Mouse (Mus musculus) liver, embryonic 13.5 days (tissue): ENCODE results near the gene Tnfrsf11a. TPM values are rescaled to one million over a fixed set of nuclear protein-coding genes. Genes with fewer than 3 reads are reported as not detected.
"Not testable (repeated sequence)": the region's sequence is repeated elsewhere in the genome, so short reads cannot be mapped to it uniquely, and the experiment has no call there.

ENCODE experiments used
- ATAC-seq: fragments of 200-750 bp; cut with Nextera tagmentation; 2 replicates; pipeline ENCODE4 v1.8.0; 2017; ENCODE audit warnings: low read depth, mild to moderate bottlenecking, moderate number of reproducible peaks, moderate library complexity
- DNase-seq: peaks from one replicate; pipeline ENCODE4 v3.0.0; 2022
- H3K27ac ChIP-seq: fragments of 300-500 bp; sonication (generic); 2 replicates; pipeline ENCODE4 v1.5.1; 2015; ENCODE audit warnings: moderate library complexity, mild to moderate bottlenecking, inconsistent platforms
- H3K27me3 ChIP-seq: fragments of 300-500 bp; sonication (generic); 2 replicates; pipeline ENCODE4 v1.6.1; 2015; ENCODE audit warnings: mild to moderate bottlenecking, inconsistent platforms
- H3K36me3 ChIP-seq: fragments of 300-500 bp; sonication (generic); 2 replicates; pipeline ENCODE4 v1.6.1; 2015; ENCODE audit warnings: mild to moderate bottlenecking, inconsistent platforms
- H3K4me1 ChIP-seq: fragments of 300-500 bp; sonication (generic); replicated peaks from 2 replicates; pipeline ENCODE4 v1.6.1; 2015; ENCODE audit warnings: inconsistent platforms
- H3K4me2 ChIP-seq: fragments of 300-500 bp; sonication (generic); 2 replicates; pipeline ENCODE4 v1.6.1; 2015; ENCODE audit warnings: inconsistent platforms, mild to moderate bottlenecking, moderate library complexity
- H3K4me3 ChIP-seq: fragments of 300-500 bp; sonication (generic); replicated peaks from 2 replicates; pipeline ENCODE4 v1.5.1; 2015; ENCODE audit warnings: mild to moderate bottlenecking, inconsistent platforms
- H3K9ac ChIP-seq: fragments of 300-500 bp; sonication (generic); 2 replicates; pipeline ENCODE4 v1.6.1; 2015; ENCODE audit warnings: mild to moderate bottlenecking, inconsistent platforms
- H3K9me3 ChIP-seq: fragments of 300-500 bp; sonication (generic); replicated peaks from 2 replicates; pipeline ENCODE4 v1.6.1; 2016; ENCODE audit warnings: inconsistent platforms
- WGBS: fragments of 180-500 bp; shearing (Covaris S2); methylation state at CpG from one replicate; pipeline ENCODE4 v1.1.7; 2015; ENCODE audit not compliant: insufficient replicate concordance; 5-methylcytosine and 5-hydroxymethylcytosine counted together
- polyA plus RNA-seq: library from polyadenylated mRNA; unstranded; fragments of >200 nt; fragmentation: Nextera tagmentation; extraction: Ambion mirVana; gene quantifications from 2 replicates; pipeline ENCODE4 v1.2.1, GENCODE M21; 2015

Gene Tnfrsf11a
- polyA plus RNA-seq, 1 experiment from 2014 or later = 0.40 TPM

GRCm38 (mm10) chr1:105759422-105760165, 20.9 kb upstream of the Tnfrsf11a start:
- Histone ChIP-seq H3K27ac (no peak overlapping the region), H3K4me2 (no peak overlapping the region), H3K4me1 (no peaks in the 10 kb centered on the region), H3K9me3 (peaks cover 9% of the 10 kb centered on the region; the same call in 1 of the 2 replicates), H3K9ac (no peak overlapping the region), H3K4me3 (no peak overlapping the region), H3K27me3 (no peaks in the 10 kb centered on the region), H3K36me3 (0 out of 2 replicates have a peak, but pooled peaks cover 1% of the 10 kb centered on the region)
- DNase-seq = no peak
- 69% methylated on average over 3 of the region's 3 CpGs for WGBS
- ATAC-seq = no peak

DNA sequence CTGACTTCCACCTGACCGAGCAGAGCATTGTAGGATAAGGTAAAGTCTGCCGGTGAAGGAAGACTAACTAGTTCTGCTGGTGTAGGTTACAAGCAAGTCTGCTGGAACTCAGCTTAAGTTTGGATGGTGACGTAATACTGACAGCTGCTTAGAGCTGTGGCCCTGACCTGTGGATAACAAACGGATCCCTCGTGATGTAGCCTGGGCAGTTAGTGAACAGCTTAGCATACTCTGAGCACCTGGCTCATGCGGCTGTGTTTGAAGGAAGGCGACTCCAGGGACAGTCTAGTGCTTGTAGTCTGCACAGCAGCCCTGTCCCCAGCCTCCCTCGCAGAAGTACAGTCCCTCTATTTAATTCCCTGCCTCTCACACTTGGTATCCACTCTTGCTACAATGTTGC, 14.9 kb upstream of the Tnfrsf11a start:
- Histone ChIP-seq H3K9me3 (peaks cover 9% of the 10 kb centered on the region; the same call in 1 of the 2 replicates), H3K36me3 (no peaks in the 10 kb centered on the region), H3K27me3 (no peaks in the 10 kb centered on the region), H3K9ac (no peak overlapping the region), H3K4me2 (no peak overlapping the region), H3K27ac (no peak overlapping the region), H3K4me1 (no peaks in the 10 kb centered on the region), H3K4me3 (no peak overlapping the region)
- ATAC-seq = no peak
- DNase-seq = no peak
- 67% methylated on average over 8 of the region's 8 CpGs for WGBS

- not testable (repeated sequence) for H3K36me3 ChIP-seq, H3K27ac ChIP-seq, H3K4me2 ChIP-seq, H3K9ac ChIP-seq, DNase-seq, H3K27me3 ChIP-seq, ATAC-seq, H3K4me1 ChIP-seq, H3K9me3 ChIP-seq, H3K4me3 ChIP-seq
- WGBS = 75% methylated on average over 9 of the region's 9 CpGs
Measured at GRCm38 (mm10) chr1:105766099-105766498, 14.4 kb upstream of the Tnfrsf11a start.

- 71% methylated on average over 2 of the region's 2 CpGs for WGBS
- Histone ChIP-seq H3K27ac (no peak overlapping the region), H3K27me3 (no peaks in the 10 kb centered on the region), H3K4me1 (no peaks in the 10 kb centered on the region), H3K36me3 (no peaks in the 10 kb centered on the region), H3K4me3 (no peak overlapping the region), H3K4me2 (no peak overlapping the region), H3K9ac (no peak overlapping the region), H3K9me3 (no peaks in the 10 kb centered on the region)
- ATAC-seq (no peak), DNase-seq (no peak)
Measured at GRCm38 (mm10) chr1:105768397-105768796, 12.1 kb upstream of the Tnfrsf11a start.

DNA sequence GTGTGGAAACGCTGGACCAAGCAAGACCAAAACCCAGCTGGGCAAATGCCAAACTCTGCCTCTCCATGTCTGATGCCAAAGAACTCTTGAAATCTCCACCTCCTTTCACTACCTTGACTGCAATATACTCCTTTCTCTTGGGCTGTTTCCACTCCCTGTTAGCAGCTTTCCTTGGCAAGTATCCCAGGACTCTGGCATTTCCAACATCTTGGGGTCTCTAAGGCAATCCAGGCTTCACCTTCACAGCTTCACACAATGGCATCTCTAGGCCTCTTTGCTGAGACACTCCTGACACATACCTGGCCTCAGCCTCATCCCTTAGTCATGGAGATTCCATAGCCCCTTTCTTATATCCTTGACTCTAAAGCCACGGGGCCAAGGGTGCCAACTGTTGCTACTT, 9.8 kb upstream of the Tnfrsf11a start:
- 64% methylated on average over 2 of the region's 2 CpGs for WGBS
- Histone ChIP-seq H3K4me1 (no peaks in the 10 kb centered on the region), H3K4me2 (no peak overlapping the region), H3K9ac (no peak overlapping the region), H3K36me3 (no peaks in the 10 kb centered on the region), H3K9me3 (no peaks in the 10 kb centered on the region), H3K27me3 (no peaks in the 10 kb centered on the region), H3K27ac (no peak overlapping the region), H3K4me3 (no peak overlapping the region)
- no peak for DNase-seq
- no peak for ATAC-seq

- DNase-seq (no peak), ATAC-seq (no peak)
- Histone ChIP-seq H3K36me3 (no peaks in the 10 kb centered on the region), H3K27ac (no peak overlapping the region), H3K4me3 (no peak overlapping the region), H3K4me2 (no peak overlapping the region), H3K27me3 (peaks cover 25% of the 10 kb centered on the region), H3K9me3 (no peaks in the 10 kb centered on the region), H3K9ac (no peak overlapping the region), H3K4me1 (peaks cover 9% of the 10 kb centered on the region)
- WGBS = 72% methylated on average over 4 of the region's 4 CpGs
Measured at GRCm38 (mm10) chr1:105776426-105776825, 4.1 kb upstream of the Tnfrsf11a start.

- no peak overlapping the region for H3K9ac ChIP-seq
- H3K4me2 ChIP-seq = peak overlapping the region; percentile 77
- H3K4me1 ChIP-seq = peaks cover 9% of the 10 kb centered on the region
- H3K36me3 ChIP-seq = no peaks in the 10 kb centered on the region
- 25% methylated on average over 12 of the region's 12 CpGs for WGBS
- no peaks in the 10 kb centered on the region for H3K9me3 ChIP-seq
- peak overlapping the region; percentile 61 for H3K4me3 ChIP-seq
- ATAC-seq = no peak; the same call in 1 of the 2 replicates
- no peak overlapping the region for H3K27ac ChIP-seq
- H3K27me3 ChIP-seq = peaks cover 48% of the 10 kb centered on the region
- no peak for DNase-seq
Measured at GRCm38 (mm10) chr1:105780079-105780456, 450 bp upstream of the Tnfrsf11a start.

DNA sequence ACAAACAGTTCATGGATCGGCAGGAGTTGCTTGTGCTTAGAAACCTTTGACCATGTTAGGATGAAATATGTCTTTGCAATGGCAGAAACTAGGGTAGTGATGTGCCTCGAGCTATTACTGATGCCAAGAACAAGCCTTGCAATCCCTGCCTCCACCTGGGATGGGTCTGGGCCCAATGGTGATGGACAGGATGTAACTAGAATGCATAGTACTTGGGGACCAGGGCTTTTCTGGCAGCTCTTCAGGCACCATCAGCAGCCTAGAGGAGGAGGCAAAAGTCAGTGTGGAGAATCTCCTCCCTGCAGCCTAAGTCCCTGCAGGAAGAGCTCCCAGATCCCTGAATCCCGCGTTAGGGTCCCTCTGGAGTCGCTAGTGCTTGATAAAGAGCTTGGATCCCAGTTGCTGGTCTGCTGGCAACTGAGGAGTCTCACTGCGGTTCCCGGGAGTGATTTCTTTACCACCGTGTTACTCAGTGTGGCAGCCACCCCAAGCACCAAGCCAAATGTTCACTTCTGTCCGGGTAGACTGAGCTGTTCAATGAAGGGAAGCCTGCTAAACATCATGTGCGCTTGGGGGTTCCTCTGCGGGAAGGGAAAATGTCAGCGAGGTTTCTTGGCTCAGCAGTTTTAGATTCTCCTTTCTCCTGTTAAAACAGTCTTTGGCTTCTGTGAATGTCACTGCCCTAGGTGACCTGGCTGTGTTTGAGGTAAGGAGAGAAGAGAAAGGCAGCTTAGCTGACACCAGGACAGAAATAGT, 1.1 kb downstream of the Tnfrsf11a start:
- no peak for DNase-seq
- Histone ChIP-seq H3K4me3 (peak overlapping the region; percentile 61), H3K9ac (no peak overlapping the region), H3K4me2 (peak overlapping the region; percentile 77), H3K36me3 (no peaks in the 10 kb centered on the region), H3K4me1 (peaks cover 9% of the 10 kb centered on the region), H3K9me3 (no peaks in the 10 kb centered on the region), H3K27ac (no peak overlapping the region), H3K27me3 (peaks cover 48% of the 10 kb centered on the region)
- ATAC-seq = no peak
- WGBS = 28% methylated on average over 12 of the region's 12 CpGs

GRCm38 (mm10) chr1:105784257-105785016, 3.9 kb downstream of the Tnfrsf11a start:
- H3K27me3 ChIP-seq = peaks cover 42% of the 10 kb centered on the region
- no peak for ATAC-seq
- no peak overlapping the region for H3K4me3 ChIP-seq
- H3K9me3 ChIP-seq = no peaks in the 10 kb centered on the region
- no peak overlapping the region for H3K4me2 ChIP-seq
- no peak overlapping the region for H3K9ac ChIP-seq
- peaks cover 9% of the 10 kb centered on the region for H3K4me1 ChIP-seq
- no peak for DNase-seq
- H3K27ac ChIP-seq = no peak overlapping the region
- H3K36me3 ChIP-seq = no peaks in the 10 kb centered on the region
- WGBS = 51% methylated on average over 5 of the region's 5 CpGs

DNA sequence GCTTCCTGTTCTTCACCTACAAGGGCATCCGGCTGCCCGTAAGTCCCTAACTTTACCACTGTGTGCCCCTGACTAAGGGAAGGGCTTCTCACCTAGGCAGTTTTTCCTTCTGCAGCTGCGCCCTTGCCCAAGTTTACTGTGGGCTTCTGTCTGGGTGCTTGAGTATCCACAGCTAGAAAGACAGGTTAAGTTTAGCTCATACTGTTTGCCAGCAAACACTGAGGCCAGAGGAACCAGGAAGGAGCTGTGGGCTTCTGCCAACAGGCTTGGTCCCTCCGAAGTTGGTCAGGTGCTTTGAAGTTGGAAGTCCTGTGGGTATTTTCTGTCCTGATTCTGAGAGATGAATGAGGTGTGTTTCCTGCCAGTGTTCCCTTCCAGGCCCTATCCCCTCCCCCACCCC, 4.6 kb downstream of the Tnfrsf11a start:
- Histone ChIP-seq H3K9ac (no peak overlapping the region), H3K4me3 (no peak overlapping the region), H3K4me1 (peaks cover 9% of the 10 kb centered on the region), H3K4me2 (no peak overlapping the region), H3K9me3 (no peaks in the 10 kb centered on the region), H3K27ac (no peak overlapping the region), H3K36me3 (no peaks in the 10 kb centered on the region), H3K27me3 (peaks cover 35% of the 10 kb centered on the region)
- ATAC-seq (no peak), DNase-seq (no peak)
- WGBS = 50% methylated on average over 4 of the region's 4 CpGs

DNA sequence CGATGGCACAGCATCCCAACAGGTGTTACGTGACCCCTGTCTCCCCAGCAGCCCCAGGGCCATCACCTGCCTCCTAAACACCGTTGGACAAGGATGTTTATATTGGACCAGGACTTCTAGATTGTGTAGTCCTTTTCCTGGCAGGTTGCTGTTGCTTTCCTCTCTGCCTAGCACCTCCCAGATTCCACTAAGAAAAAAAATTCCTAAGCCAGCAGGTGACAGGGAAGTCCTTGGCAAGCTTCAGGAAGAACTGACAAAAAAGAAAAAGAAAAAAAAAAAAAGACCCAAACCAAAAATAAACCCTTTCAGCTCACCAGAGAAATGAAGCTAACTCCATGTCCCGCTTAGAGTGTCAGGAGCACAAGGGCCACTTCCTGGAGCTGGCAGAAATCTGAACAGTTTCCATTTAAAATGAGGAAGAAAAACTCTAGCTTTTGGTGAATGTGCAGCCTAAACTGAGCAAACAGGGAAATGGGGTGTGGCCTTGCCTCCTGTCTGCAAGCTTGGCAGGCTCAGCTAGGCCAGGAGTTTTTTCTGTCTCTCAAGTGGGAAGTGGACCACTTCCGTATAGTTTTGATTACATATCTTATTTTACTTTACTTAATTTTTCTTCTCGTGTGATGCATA, 6.3 kb downstream of the Tnfrsf11a start:
- no peak for DNase-seq
- H3K4me3 ChIP-seq = no peak overlapping the region
- WGBS = 39% methylated on average over 6 of the region's 6 CpGs
- H3K27me3 ChIP-seq = peaks cover 18% of the 10 kb centered on the region
- H3K9me3 ChIP-seq = no peaks in the 10 kb centered on the region
- H3K9ac ChIP-seq = no peak overlapping the region
- H3K4me1 ChIP-seq = no peaks in the 10 kb centered on the region
- H3K27ac ChIP-seq = no peak overlapping the region
- H3K36me3 ChIP-seq = no peaks in the 10 kb centered on the region
- no peak for ATAC-seq
- H3K4me2 ChIP-seq = no peak overlapping the region
